Mouse (Mus musculus) testis, adult 2 months (tissue): ENCODE measurements around the gene Rhoq. TPM values are rescaled to one million over a fixed set of nuclear protein-coding genes. Genes with fewer than 3 reads are reported as not detected.

ENCODE experiments used
- H3K27ac ChIP-seq: fragments of 200-500 bp; 2 replicates; pipeline ENCODE4 v1.5.1; 2012; ENCODE audit warnings: low read depth, low read length; ENCODE audit not compliant: control insufficient read depth, insufficient read depth
- H3K27me3 ChIP-seq: fragments of 200-500 bp; 2 replicates; pipeline ENCODE4 v1.6.1; 2012; ENCODE audit warnings: mild to moderate bottlenecking, low read length, moderate library complexity; ENCODE audit not compliant: control insufficient read depth, insufficient read depth
- H3K36me3 ChIP-seq: fragments of 200-500 bp; 2 replicates; pipeline ENCODE4 v1.6.1; 2012; ENCODE audit warnings: mild to moderate bottlenecking, low read length; ENCODE audit not compliant: control insufficient read depth, insufficient read depth
- H3K4me1 ChIP-seq: fragments of 200-500 bp; 2 replicates; pipeline ENCODE4 v1.6.1; 2012; ENCODE audit warnings: low read length; ENCODE audit not compliant: control insufficient read depth, insufficient read depth
- H3K4me3 ChIP-seq: fragments of 200-500 bp; 2 replicates; pipeline ENCODE4 v1.5.1; 2012; ENCODE audit warnings: low read depth, mild to moderate bottlenecking, low read length, moderate library complexity, mixed read lengths; ENCODE audit not compliant: control insufficient read depth
- CTCF ChIP-seq: fragments of 200-500 bp; IDR thresholded peaks from 2 replicates; pipeline ENCODE4 v1.5.1; 2012; ENCODE audit warnings: low read depth, mild to moderate bottlenecking, inconsistent platforms, low read length, moderate library complexity; ENCODE audit not compliant: control insufficient read depth, insufficient read depth, insufficient replicate concordance
- POLR2A ChIP-seq: fragments of 200-500 bp; IDR thresholded peaks from 2 replicates; pipeline ENCODE4 v1.6.1; 2012; ENCODE audit warnings: low read depth, mild to moderate bottlenecking, inconsistent platforms, low read length, moderate library complexity; ENCODE audit not compliant: control insufficient read depth
- polyA plus RNA-seq: library from polyadenylated mRNA; depleted of rRNA; stranded (reverse); fragments of >200 nt; gene quantifications from 2 replicates; pipeline ENCODE4 v1.2.3, GENCODE M21; 2012; rRNA removed

Rhoq gene
- polyA plus RNA-seq, 1 experiment = 1.1 TPM

- TF ChIP-seq POLR2A (peak; percentile 72), CTCF (no peak)
- H3K4me3 ChIP-seq = peak within 1 kb of the TSS; percentile 99
- peak within 1 kb of the TSS; percentile 95 for H3K27ac ChIP-seq
- no peaks in the 10 kb centered on the region for H3K36me3 ChIP-seq
- H3K4me1 ChIP-seq = no peaks in the 10 kb centered on the region
- no peaks in the 10 kb centered on the region for H3K27me3 ChIP-seq
Observed at GRCm38 (mm10) chr17:87025269-87025949, 62.5 kb downstream of the Rhoq start, which contains the start of the genes Pigf and Cript. Gene Pigf (minus strand): TSS chr17:87025406. Gene Cript (plus strand): TSS chr17:87025550.

GRCm38 (mm10) chr17:87036141-87037073 lies 73.5 kb downstream of the Rhoq start:
- Histone ChIP-seq H3K27me3 (no peaks in the 10 kb centered on the region), H3K4me3 (no peak overlapping the region), H3K4me1 (no peaks in the 10 kb centered on the region), H3K36me3 (no peaks in the 10 kb centered on the region), H3K27ac (no peak overlapping the region)
- peak; percentile 44; the same call in 1 of the 2 replicates for TF ChIP-seq CTCF
- no peak for TF ChIP-seq POLR2A

- Histone ChIP-seq H3K4me3 (no peak overlapping the region), H3K4me1 (no peaks in the 10 kb centered on the region; the same call in 1 of the 2 replicates), H3K36me3 (no peaks in the 10 kb centered on the region), H3K27ac (no peak overlapping the region), H3K27me3 (no peaks in the 10 kb centered on the region)
- no peak for TF ChIP-seq CTCF
- no peak for TF ChIP-seq POLR2A
Observed at GRCm38 (mm10) chr17:87038496-87038895, 75.6 kb downstream of the Rhoq start.

GRCm38 (mm10) chr17:87041739-87042138 lies 78.9 kb downstream of the Rhoq start:
- H3K36me3 ChIP-seq = no peaks in the 10 kb centered on the region
- H3K27me3 ChIP-seq = no peaks in the 10 kb centered on the region
- TF ChIP-seq CTCF (no peak), POLR2A (no peak)
- H3K27ac ChIP-seq = no peak overlapping the region
- no peak overlapping the region for H3K4me3 ChIP-seq
- no peaks in the 10 kb centered on the region; the same call in 1 of the 2 replicates for H3K4me1 ChIP-seq

- H3K4me3 ChIP-seq = no peak overlapping the region; the same call in 1 of the 2 replicates
- H3K4me1 ChIP-seq = no peaks in the 10 kb centered on the region; the same call in 1 of the 2 replicates
- TF ChIP-seq POLR2A = no peak
- peak; percentile 100 for TF ChIP-seq CTCF
- no peak overlapping the region for H3K27ac ChIP-seq
- H3K36me3 ChIP-seq = no peaks in the 10 kb centered on the region
- no peaks in the 10 kb centered on the region for H3K27me3 ChIP-seq
Observed at GRCm38 (mm10) chr17:87044364-87044763, 81.5 kb downstream of the Rhoq start.

GRCm38 (mm10) chr17:87044796-87045195 lies 81.9 kb downstream of the Rhoq start:
- Histone ChIP-seq H3K4me1 (no peaks in the 10 kb centered on the region; the same call in 1 of the 2 replicates), H3K27me3 (no peaks in the 10 kb centered on the region), H3K36me3 (no peaks in the 10 kb centered on the region), H3K4me3 (no peak overlapping the region), H3K27ac (no peak overlapping the region)
- TF ChIP-seq POLR2A (no peak), CTCF (no peak)

Other genes with a start within 250 kb of the Rhoq start
- gene Epas1, start 209.4 kb upstream of the Rhoq start, polyA plus RNA-seq = 11.7 and 15.9 TPM in 2 replicates
- gene Tmem247, start 45.7 kb upstream of the Rhoq start, polyA plus RNA-seq = 1,060 and 1,176 TPM in 2 replicates
- gene Atp6v1e2, start 15.2 kb upstream of the Rhoq start, polyA plus RNA-seq = 175 and 178 TPM in 2 replicates
- gene Pigf, start 62.3 kb downstream of the Rhoq start, polyA plus RNA-seq = 86.0 and 112 TPM in 2 replicates
- gene Cript, start 62.5 kb downstream of the Rhoq start, polyA plus RNA-seq = 39.2 and 58.9 TPM in 2 replicates
- 6.4 and 6.9 TPM in 2 replicates for gene Socs5, start 144.6 kb downstream of the Rhoq start, polyA plus RNA-seq